Mouse (Mus musculus) adrenal gland, adult 2 months (tissue): Measurements from ENCODE around the gene Setd4. TPM values are rescaled to one million over a fixed set of nuclear protein-coding genes. Genes with fewer than 3 reads are reported as not detected.
A peak's percentile ranks its signal among the peaks of the same experiment; 100 is the strongest.

ENCODE experiments used
- DNase-seq: peaks from one replicate; pipeline ENCODE4 v3.0.0; 2021
- polyA plus RNA-seq: library from polyadenylated mRNA; depleted of rRNA; stranded (reverse); fragments of >200 nt; gene quantifications from 2 replicates; pipeline ENCODE4 v1.2.3, GENCODE M21; 2012
- total RNA-seq, 2 experiments: library from RNA; stranded (reverse); gene quantifications; 2 replicates each; pipeline ENCODE4 v1.2.3; 2021

Gene Setd4
- total and polyA plus RNA-seq, 3 experiments = 3.0 to 8.0 (median 4.6) TPM

GRCm38 (mm10) chr16:93591450-93592430 lies 12.1 kb downstream of the Setd4 start:
- no peak for DNase-seq

GRCm38 (mm10) chr16:93590915-93591314 lies 12.9 kb downstream of the Setd4 start:
- DNase-seq = no peak

GRCm38 (mm10) chr16:93588281-93588680 lies 15.6 kb downstream of the Setd4 start:
- DNase-seq = no peak

GRCm38 (mm10) chr16:93586382-93586781 lies 17.5 kb downstream of the Setd4 start:
- no peak for DNase-seq

- no peak for DNase-seq
Measured at GRCm38 (mm10) chr16:93585703-93586205, 18.1 kb downstream of the Setd4 start.

GRCm38 (mm10) chr16:93584976-93585702 lies 18.7 kb downstream of the Setd4 start:
- DNase-seq = no peak

- DNase-seq = no peak
Measured at GRCm38 (mm10) chr16:93581125-93581524, 22.7 kb downstream of the Setd4 start.

GRCm38 (mm10) chr16:93578346-93579005 lies 25.4 kb downstream of the Setd4 start:
- no peak for DNase-seq

- peak; percentile 69 for DNase-seq
Measured at GRCm38 (mm10) chr16:93576412-93577082, 27.3 kb downstream of the Setd4 start.

- DNase-seq = no peak
Measured at GRCm38 (mm10) chr16:93575574-93575973, 28.3 kb downstream of the Setd4 start.

- DNase-seq = no peak
Measured at GRCm38 (mm10) chr16:93574521-93575191, 29.2 kb downstream of the Setd4 start.

- no peak for DNase-seq
Measured at GRCm38 (mm10) chr16:93573434-93573833, 30.4 kb downstream of the Setd4 start.

GRCm38 (mm10) chr16:93572383-93572782 lies 31.5 kb downstream of the Setd4 start:
- DNase-seq = no peak

GRCm38 (mm10) chr16:93558499-93558898 lies 45.4 kb downstream of the Setd4 start:
- no peak for DNase-seq

- no peak for DNase-seq
Measured at GRCm38 (mm10) chr16:93557646-93558045, 46.2 kb downstream of the Setd4 start.

GRCm38 (mm10) chr16:93552686-93553513 lies 51.0 kb downstream of the Setd4 start:
- no peak for DNase-seq

- DNase-seq = no peak
Measured at GRCm38 (mm10) chr16:93549287-93549686, 54.6 kb downstream of the Setd4 start.

- no peak for DNase-seq
Measured at GRCm38 (mm10) chr16:93548045-93548444, 55.8 kb downstream of the Setd4 start.

- DNase-seq = no peak
Measured at GRCm38 (mm10) chr16:93547122-93547521, 56.7 kb downstream of the Setd4 start.

GRCm38 (mm10) chr16:93546354-93546965 lies 57.4 kb downstream of the Setd4 start:
- DNase-seq = no peak
